Mouse (Mus musculus) E14TG2a.4 (cell line): Measurements from ENCODE around the gene Sft2d1.

Experiments
- CTCF ChIP-seq: conservative IDR thresholded peaks from 2 replicates; pipeline ENCODE4 v1.5.1; 2014; ENCODE audit warnings: low read length
- NANOG ChIP-seq: IDR thresholded peaks from 2 replicates; pipeline ENCODE4 v1.6.1; 2014; ENCODE audit warnings: borderline replicate concordance, low read length, mixed read lengths
- POU5F1 ChIP-seq: IDR thresholded peaks from 2 replicates; pipeline ENCODE4 v1.6.1; 2014; ENCODE audit warnings: low read length, borderline replicate concordance

DNA sequence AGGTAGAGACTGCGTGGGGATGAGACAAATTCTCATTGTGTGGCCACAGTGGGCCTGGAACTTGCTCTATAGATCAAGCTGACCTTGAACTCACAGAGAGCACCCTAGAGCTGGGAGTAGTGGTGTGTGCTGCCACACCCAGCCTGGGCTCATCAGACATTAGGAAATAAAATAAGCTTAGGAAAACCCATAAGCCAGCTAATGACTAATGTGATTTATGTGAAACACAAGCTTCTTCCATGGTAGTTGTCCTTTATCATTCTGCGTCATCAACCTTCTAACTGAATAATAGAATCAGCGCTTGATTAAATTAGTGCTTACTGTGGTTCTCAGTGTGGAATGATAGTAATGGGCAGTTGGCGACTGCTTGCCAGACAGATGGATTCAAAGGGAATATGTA lies 23.9 kb upstream of the Sft2d1 start:
- TF ChIP-seq CTCF: no peak
- no peak for TF ChIP-seq POU5F1
- TF ChIP-seq NANOG: no peak
